ENCODE assay signal across 8 mouse cellular contexts in the genomic region with DNA sequence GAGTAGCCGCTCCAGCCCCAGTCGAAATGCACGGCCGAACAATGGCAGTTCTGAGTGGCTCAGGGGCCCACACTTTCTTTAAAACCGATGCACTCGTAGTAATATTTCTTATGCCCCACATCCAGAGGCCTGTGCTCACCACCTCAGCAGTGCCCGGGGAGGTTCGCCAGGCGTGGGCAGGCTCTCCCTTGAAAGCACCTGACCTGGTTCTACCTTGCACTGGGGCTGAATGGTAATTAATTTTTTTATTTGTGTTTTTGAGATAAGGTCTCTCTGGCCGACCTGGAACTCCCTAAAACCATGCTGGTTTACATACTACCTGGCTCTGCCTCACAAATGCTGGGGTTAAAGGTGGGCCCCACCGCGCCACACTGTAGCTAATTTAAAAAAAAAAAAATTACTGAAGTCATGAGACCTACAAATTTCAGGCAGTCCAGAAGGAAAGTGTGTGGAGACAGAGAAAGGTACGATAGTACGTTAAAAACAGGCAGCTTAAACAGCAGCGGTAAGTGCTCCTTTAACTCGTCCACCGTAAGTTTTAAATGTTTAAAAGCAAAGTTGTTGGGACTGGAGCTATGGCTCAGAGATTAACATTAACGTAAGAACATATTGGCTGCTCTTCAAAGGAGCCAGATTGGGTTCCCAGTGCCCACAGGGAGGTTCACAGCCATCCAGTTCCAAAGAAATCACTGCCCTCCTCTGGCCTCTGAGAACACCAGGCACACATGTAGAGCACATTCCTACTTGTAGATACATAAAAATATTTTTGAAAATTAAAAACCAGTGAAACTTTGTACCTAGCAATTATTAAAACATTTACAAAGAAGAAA. TPM values are rescaled to one million over a fixed set of nuclear protein-coding genes. Genes with fewer than 3 reads are reported as not detected.
DNase-seq lines count a peak whose midpoint lies in the region; ATAC-seq and TF ChIP-seq lines count a peak whose summit lies in the region.

No protein-coding gene starts in this region.

- H3K27ac ChIP-seq in forebrain, embryonic 14.5 days (ENCODE audit: low read depth, low read length) = peak overlapping the region; percentile 96
- H3K27ac ChIP-seq in liver, postnatal 0 days (ENCODE audit: low read depth) = peak overlapping the region; percentile 79

- peak; percentile 5; the same call in 1 of the 2 replicates for TF ChIP-seq CTCF in liver, postnatal 0 days (IDR thresholded peaks at IDR 0.05; ENCODE audit: low read depth)

- no peaks in the 10 kb centered on the region for H3K27me3 ChIP-seq in forebrain, embryonic 14.5 days (replicated peaks; ENCODE audit: control insufficient read depth, insufficient read depth, low read length)
- no peaks in the 10 kb centered on the region for H3K27me3 ChIP-seq in liver, postnatal 0 days (ENCODE audit: insufficient read depth, low read length)

- WGBS in forebrain, embryonic 14.5 days = 14% methylated on average over 18 of the region's 18 CpGs
- 12% methylated on average over 18 of the region's 18 CpGs for WGBS in liver, postnatal 0 days (ENCODE audit: insufficient replicate concordance)

- no peaks in the 10 kb centered on the region for H3K36me3 ChIP-seq in forebrain, embryonic 14.5 days (ENCODE audit: control insufficient read depth, insufficient read depth, low read length)
- no peaks in the 10 kb centered on the region for H3K36me3 ChIP-seq in liver, postnatal 0 days (replicated peaks; ENCODE audit: insufficient read depth, low read length)

- peak; percentile 12 for DNase-seq in kidney, adult 11 months
- no peak for DNase-seq in kidney, postnatal 25 days
- DNase-seq in NIH3T3 (ENCODE audit: low read depth) = peak; percentile 32
- DNase-seq in forebrain, embryonic 14.5 days (ENCODE audit: low spot score) = no peak
- DNase-seq in liver, postnatal 0 days = no peak
- no peak for DNase-seq in ovary, postnatal 36 days (ENCODE audit: low spot score)
- no peak for DNase-seq in cerebellum, postnatal 36 days
- no peak for DNase-seq in cerebellum, postnatal 4 days (ENCODE audit: low spot score in 2 of 2)

- H3K9ac ChIP-seq in forebrain, embryonic 14.5 days (ENCODE audit: low read length) = peak overlapping the region; percentile 88
- H3K9ac ChIP-seq in liver, postnatal 0 days (replicated peaks) = peak overlapping the region; percentile 80

- ATAC-seq in forebrain, embryonic 14.5 days = no peak
- no peak for ATAC-seq in liver, postnatal 0 days

- peak overlapping the region; percentile 89 for H3K4me2 ChIP-seq in forebrain, embryonic 14.5 days (ENCODE audit: low read length)
- H3K4me2 ChIP-seq in liver, postnatal 0 days (ENCODE audit: low read depth, low read length) = peak overlapping the region; percentile 87

- TF ChIP-seq EP300 in liver, postnatal 0 days (IDR thresholded peaks at IDR 0.05; ENCODE audit: low read depth) = no peak

- peak overlapping the region; percentile 63 for H3K4me3 ChIP-seq in forebrain, embryonic 14.5 days (ENCODE audit: low read depth, low read length)
- H3K4me3 ChIP-seq in liver, postnatal 0 days (ENCODE audit: low read depth, low read length) = peak overlapping the region; percentile 61

- H3K4me1 ChIP-seq in forebrain, embryonic 14.5 days (ENCODE audit: control insufficient read depth, insufficient read depth, low read length) = peaks cover 16% of the 10 kb centered on the region
- H3K4me1 ChIP-seq in liver, postnatal 0 days (ENCODE audit: insufficient read depth) = peaks cover 17% of the 10 kb centered on the region; the same call in 1 of the 2 replicates

- H3K9me3 ChIP-seq in forebrain, embryonic 14.5 days (replicated peaks; ENCODE audit: control insufficient read depth, low read length) = no peaks in the 10 kb centered on the region
- H3K9me3 ChIP-seq in liver, postnatal 0 days (ENCODE audit: low read length) = no peaks in the 10 kb centered on the region

RNA-seq across cellular contexts. Expression of gene Mmaa, which starts 0.8 kb away (rescaled TPM):
- 20.2 and 24.9 TPM in 2 replicates for polyA plus RNA-seq in forebrain, embryonic 14.5 days (2014; fragmentation: Nextera tagmentation; extraction: Ambion mirVana)
- polyA plus RNA-seq in liver, postnatal 0 days (2015; fragmentation: Nextera tagmentation; extraction: Ambion mirVana) = 6.3 and 7.2 TPM in 2 replicates

RNA-seq across cellular contexts. Expression of gene 1700011L22Rik, which starts 47.1 kb away (rescaled TPM):
- polyA plus RNA-seq in forebrain, embryonic 14.5 days (2014; fragmentation: Nextera tagmentation; extraction: Ambion mirVana) = not detected in 2 replicates
- not detected in 2 replicates for polyA plus RNA-seq in liver, postnatal 0 days (2015; fragmentation: Nextera tagmentation; extraction: Ambion mirVana)

Comparison
In these comparisons a context has a peak if more than half of its experiments do, and no peak if none do; other contexts are left out.
1. DNase-seq: peak in kidney, adult 11 months (single experiment) and NIH3T3 (single experiment); none in kidney, postnatal 25 days (0 of 2), forebrain, embryonic 14.5 days (single experiment), liver, postnatal 0 days (single experiment), ovary, postnatal 36 days (single experiment), cerebellum, postnatal 36 days (0 of 2) and cerebellum, postnatal 4 days (0 of 2).